Mouse (Mus musculus) stomach, postnatal 0 days (tissue): Measurements from ENCODE around the gene Immp2l. TPM values are rescaled to one million over a fixed set of nuclear protein-coding genes. Genes with fewer than 3 reads are reported as not detected.

ENCODE experiments used
- ATAC-seq: fragments of 200-750 bp; cut with Nextera tagmentation; 2 replicates; pipeline ENCODE4 v1.8.0; 2017; ENCODE audit not compliant: low FRiP score, low TSS enrichment
- DNase-seq: peaks from one replicate; pipeline ENCODE4 v3.0.0-alpha.2; 2016; ENCODE audit warnings: low spot score
- H3K27ac ChIP-seq: fragments of 300-500 bp; sonication (generic); replicated peaks from 2 replicates; pipeline ENCODE4 v1.5.1; 2014; ENCODE audit warnings: mild to moderate bottlenecking, control low read depth
- H3K27me3 ChIP-seq: fragments of 300-500 bp; sonication (generic); 2 replicates; pipeline ENCODE4 v1.6.1; 2014; ENCODE audit warnings: low read length; ENCODE audit not compliant: control insufficient read depth, insufficient read depth
- H3K36me3 ChIP-seq: fragments of 300-500 bp; sonication (generic); 2 replicates; pipeline ENCODE4 v1.6.1; 2014; ENCODE audit warnings: low read length, mixed read lengths; ENCODE audit not compliant: control insufficient read depth, insufficient read depth
- H3K4me1 ChIP-seq: fragments of 300-500 bp; sonication (generic); replicated peaks from 2 replicates; pipeline ENCODE4 v1.6.1; 2014; ENCODE audit warnings: antibody characterized with exemption; ENCODE audit not compliant: control insufficient read depth, insufficient read depth
- H3K4me2 ChIP-seq: fragments of 300-500 bp; sonication (generic); replicated peaks from 2 replicates; pipeline ENCODE4 v1.6.1; 2014; ENCODE audit warnings: low read depth, mild to moderate bottlenecking, control low read depth, moderate library complexity
- H3K4me3 ChIP-seq: fragments of 300-500 bp; sonication (generic); 2 replicates; pipeline ENCODE4 v1.5.1; 2014; ENCODE audit warnings: low read depth, low read length, control low read depth
- H3K9ac ChIP-seq: fragments of 300-500 bp; sonication (generic); 2 replicates; pipeline ENCODE4 v1.6.1; 2014; ENCODE audit warnings: mild to moderate bottlenecking, low read length, control low read depth, mixed read lengths
- H3K9me3 ChIP-seq: fragments of 300-500 bp; sonication (generic); 2 replicates; pipeline ENCODE4 v1.6.1; 2016; ENCODE audit warnings: low read length; ENCODE audit not compliant: control insufficient read depth
- CTCF ChIP-seq: IDR thresholded peaks from 2 replicates; pipeline ENCODE4 v1.5.1; 2016; ENCODE audit warnings: antibody characterized with exemption, low read depth, mild to moderate bottlenecking, moderate library complexity
- EP300 ChIP-seq: optimal IDR thresholded peaks from 2 replicates; pipeline ENCODE3; 2016; ENCODE audit warnings: antibody characterized with exemption
- WGBS: fragments of 180-500 bp; shearing (Covaris S2); extraction: QIAGEN DNeasy Blood & Tissue Kit; methylation state at CpG from one replicate; pipeline ENCODE4 v1.1.7; 2014; 5-methylcytosine and 5-hydroxymethylcytosine counted together
- polyA plus RNA-seq: library from polyadenylated mRNA; unstranded; fragments of >200 nt; fragmentation: Nextera tagmentation; extraction: Ambion mirVana; gene quantifications from 2 replicates; pipeline ENCODE4 v1.2.1, GENCODE M21; 2015

The Immp2l gene
- polyA plus RNA-seq, 1 experiment from 2014 or later: 15.0 TPM

- H3K36me3 ChIP-seq: no peaks in the 10 kb centered on the region
- H3K4me2 ChIP-seq: no peak overlapping the region
- no peak overlapping the region for H3K4me3 ChIP-seq
- no peaks in the 10 kb centered on the region for H3K27me3 ChIP-seq
- no peak for ATAC-seq
- no peak overlapping the region for H3K27ac ChIP-seq
- H3K9me3 ChIP-seq: peaks cover 4% of the 10 kb centered on the region; the same call in 1 of the 2 replicates
- H3K4me1 ChIP-seq: no peaks in the 10 kb centered on the region
- no peak for TF ChIP-seq EP300
- TF ChIP-seq CTCF: no peak
- 92% methylated on average over 2 of the region's 2 CpGs for WGBS
- H3K9ac ChIP-seq: no peak overlapping the region
- no peak for DNase-seq
Observed at GRCm38 (mm10) chr12:41868317-41868716, 844.4 kb downstream of the Immp2l start.

- H3K27me3 ChIP-seq: no peaks in the 10 kb centered on the region
- 67% methylated on average over 2 of the region's 2 CpGs for WGBS
- no peak for TF ChIP-seq EP300
- TF ChIP-seq CTCF: no peak
- no peaks in the 10 kb centered on the region for H3K4me1 ChIP-seq
- no peaks in the 10 kb centered on the region for H3K36me3 ChIP-seq
- H3K4me3 ChIP-seq: no peak overlapping the region
- no peak overlapping the region for H3K9ac ChIP-seq
- H3K9me3 ChIP-seq: no peaks in the 10 kb centered on the region
- no peak overlapping the region for H3K27ac ChIP-seq
- H3K4me2 ChIP-seq: no peak overlapping the region
- DNase-seq (no peak), ATAC-seq (no peak)
Observed at GRCm38 (mm10) chr12:41874015-41874414, 850.1 kb downstream of the Immp2l start.

GRCm38 (mm10) chr12:41877292-41877959 is 853.5 kb downstream of the Immp2l start:
- Histone ChIP-seq H3K4me1 (no peaks in the 10 kb centered on the region), H3K27me3 (no peaks in the 10 kb centered on the region), H3K4me2 (no peak overlapping the region), H3K9ac (no peak overlapping the region), H3K36me3 (no peaks in the 10 kb centered on the region), H3K27ac (no peak overlapping the region), H3K9me3 (no peaks in the 10 kb centered on the region), H3K4me3 (no peak overlapping the region)
- DNase-seq: no peak
- ATAC-seq: no peak
- 55% methylated on average over 5 of the region's 5 CpGs for WGBS
- TF ChIP-seq CTCF (no peak), EP300 (no peak)

GRCm38 (mm10) chr12:41878493-41878892 is 854.6 kb downstream of the Immp2l start:
- Histone ChIP-seq H3K4me1 (no peaks in the 10 kb centered on the region), H3K9me3 (no peaks in the 10 kb centered on the region), H3K4me2 (no peak overlapping the region), H3K4me3 (no peak overlapping the region), H3K9ac (no peak overlapping the region), H3K27ac (no peak overlapping the region), H3K27me3 (no peaks in the 10 kb centered on the region), H3K36me3 (no peaks in the 10 kb centered on the region)
- TF ChIP-seq CTCF (no peak), EP300 (no peak)
- DNase-seq (no peak), ATAC-seq (no peak)
- 68% methylated on average over 3 of the region's 3 CpGs for WGBS

- no peak for ATAC-seq
- 90% methylated on average over 1 of the region's 1 CpGs for WGBS
- H3K36me3 ChIP-seq: no peaks in the 10 kb centered on the region
- no peak overlapping the region for H3K9ac ChIP-seq
- H3K4me3 ChIP-seq: no peak overlapping the region
- no peak overlapping the region for H3K27ac ChIP-seq
- no peaks in the 10 kb centered on the region for H3K4me1 ChIP-seq
- H3K4me2 ChIP-seq: no peak overlapping the region
- H3K27me3 ChIP-seq: no peaks in the 10 kb centered on the region
- H3K9me3 ChIP-seq: no peaks in the 10 kb centered on the region
- TF ChIP-seq EP300: no peak
- TF ChIP-seq CTCF: no peak
- DNase-seq: no peak
Observed at GRCm38 (mm10) chr12:41878972-41879371, 855.1 kb downstream of the Immp2l start.

GRCm38 (mm10) chr12:41879412-41879811 is 855.5 kb downstream of the Immp2l start:
- ATAC-seq (no peak), DNase-seq (no peak)
- Histone ChIP-seq H3K36me3 (no peaks in the 10 kb centered on the region), H3K9ac (no peak overlapping the region), H3K4me1 (no peaks in the 10 kb centered on the region), H3K9me3 (no peaks in the 10 kb centered on the region), H3K4me2 (no peak overlapping the region), H3K27me3 (no peaks in the 10 kb centered on the region), H3K27ac (no peak overlapping the region), H3K4me3 (no peak overlapping the region)
- TF ChIP-seq EP300: no peak
- no peak for TF ChIP-seq CTCF
- 52% methylated on average over 1 of the region's 1 CpGs for WGBS
